Mouse (Mus musculus) hindbrain, embryonic 11.5 days (tissue): ENCODE measurements around the gene Osbpl10. TPM values are rescaled to one million over a fixed set of nuclear protein-coding genes. Genes with fewer than 3 reads are reported as not detected.

Experiments
- ATAC-seq: fragments of 200-750 bp; cut with Nextera tagmentation; 2 replicates; pipeline ENCODE4 v1.8.0; 2017; ENCODE audit warnings: mild to moderate bottlenecking, moderate TSS enrichment, moderate library complexity; ENCODE audit not compliant: low FRiP score
- DNase-seq: peaks from one replicate; pipeline ENCODE4 v3.0.0-alpha.2; 2015; ENCODE audit warnings: low spot score
- H3K27ac ChIP-seq: fragments of 300-500 bp; sonication (generic); 2 replicates; pipeline ENCODE4 v1.5.1; 2014; ENCODE audit warnings: mild to moderate bottlenecking, low read depth, low read length
- H3K27me3 ChIP-seq: fragments of 300-500 bp; sonication (generic); 2 replicates; pipeline ENCODE4 v1.6.1; 2014; ENCODE audit warnings: mild to moderate bottlenecking, low read length, moderate library complexity, mixed read lengths; ENCODE audit not compliant: control insufficient read depth, insufficient read depth
- H3K36me3 ChIP-seq: fragments of 300-500 bp; sonication (generic); 2 replicates; pipeline ENCODE4 v1.6.1; 2014; ENCODE audit warnings: mild to moderate bottlenecking, low read length, moderate library complexity, mixed read lengths; ENCODE audit not compliant: control insufficient read depth, insufficient read depth
- H3K4me1 ChIP-seq: fragments of 300-500 bp; sonication (generic); replicated peaks from 2 replicates; pipeline ENCODE4 v1.6.1; 2014; ENCODE audit warnings: low read length, mixed read lengths; ENCODE audit not compliant: control insufficient read depth, insufficient read depth
- H3K4me2 ChIP-seq: fragments of 300-500 bp; sonication (generic); replicated peaks from 2 replicates; pipeline ENCODE4 v1.6.1; 2014; ENCODE audit warnings: mild to moderate bottlenecking, low read depth, low read length
- H3K4me3 ChIP-seq: fragments of 300-500 bp; sonication (generic); 2 replicates; pipeline ENCODE4 v1.5.1; 2014; ENCODE audit warnings: low read depth, low read length
- H3K9ac ChIP-seq: fragments of 300-500 bp; sonication (generic); 2 replicates; pipeline ENCODE4 v1.6.1; 2014; ENCODE audit warnings: low read depth, low read length
- H3K9me3 ChIP-seq: fragments of 300-500 bp; sonication (generic); 2 replicates; pipeline ENCODE4 v1.6.1; 2016; ENCODE audit warnings: low read length; ENCODE audit not compliant: control insufficient read depth
- WGBS: fragments of 180-500 bp; shearing (Covaris S2); extraction: QIAGEN DNeasy Blood & Tissue Kit; methylation state at CpG from one replicate; pipeline ENCODE4 v1.1.7; 2014; 5-methylcytosine and 5-hydroxymethylcytosine counted together
- polyA plus RNA-seq: library from polyadenylated mRNA; unstranded; fragments of >200 nt; fragmentation: Nextera tagmentation; extraction: Ambion mirVana; gene quantifications from 2 replicates; pipeline ENCODE4 v1.2.1, GENCODE M21; 2014

Gene Osbpl10
- polyA plus RNA-seq, 1 experiment from 2014 or later: 1.1 TPM

- DNase-seq: no peak
- no peaks in the 10 kb centered on the region for H3K27me3 ChIP-seq
- no peak overlapping the region for H3K9ac ChIP-seq
- no peaks in the 10 kb centered on the region for H3K9me3 ChIP-seq
- H3K27ac ChIP-seq: no peak overlapping the region
- H3K4me3 ChIP-seq: no peak overlapping the region
- ATAC-seq: no peak
- no peak overlapping the region for H3K4me2 ChIP-seq
- no peaks in the 10 kb centered on the region for H3K4me1 ChIP-seq
- no peaks in the 10 kb centered on the region for H3K36me3 ChIP-seq
- 91% methylated on average over 8 of the region's 8 CpGs for WGBS
Observed at GRCm38 (mm10) chr9:115055041-115055830, 76.9 kb downstream of the Osbpl10 start.

GRCm38 (mm10) chr9:115058806-115059205 is 80.4 kb downstream of the Osbpl10 start:
- no peak overlapping the region for H3K27ac ChIP-seq
- no peak overlapping the region for H3K4me3 ChIP-seq
- H3K9ac ChIP-seq: no peak overlapping the region
- H3K4me1 ChIP-seq: no peaks in the 10 kb centered on the region
- no peaks in the 10 kb centered on the region for H3K9me3 ChIP-seq
- H3K27me3 ChIP-seq: no peaks in the 10 kb centered on the region
- WGBS: 69% methylated on average over 5 of the region's 5 CpGs
- H3K4me2 ChIP-seq: no peak overlapping the region
- no peak for ATAC-seq
- DNase-seq: no peak
- no peaks in the 10 kb centered on the region for H3K36me3 ChIP-seq

DNA sequence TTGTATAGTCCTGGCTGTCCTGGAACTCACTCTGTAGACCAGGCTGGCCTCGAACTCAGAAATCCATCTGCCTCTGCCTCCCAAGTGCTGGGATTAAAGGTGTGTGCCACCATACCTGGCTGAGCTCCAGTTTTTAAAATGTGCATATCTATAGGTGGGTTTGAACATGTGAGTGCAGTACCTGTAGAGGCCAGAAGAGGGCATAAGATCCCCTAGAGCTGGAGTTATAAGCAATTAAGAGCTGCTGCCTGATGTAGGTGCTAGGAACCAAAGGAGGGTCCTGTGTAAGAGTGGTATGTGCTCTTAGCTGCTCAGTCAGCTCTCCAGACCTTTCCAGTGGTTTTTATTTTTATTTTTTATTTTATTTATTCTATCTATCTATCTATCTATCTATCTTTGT is 86.5 kb downstream of the Osbpl10 start:
- no peaks in the 10 kb centered on the region for H3K9me3 ChIP-seq
- 0 out of 2 replicates have a peak, but pooled peaks cover 2% of the 10 kb centered on the region for H3K36me3 ChIP-seq
- no peak for ATAC-seq
- WGBS: 100% methylated on average over 1 of the region's 1 CpGs
- H3K9ac ChIP-seq: no peak overlapping the region
- H3K27ac ChIP-seq: no peak overlapping the region
- H3K4me1 ChIP-seq: no peaks in the 10 kb centered on the region
- no peak for DNase-seq
- H3K27me3 ChIP-seq: no peaks in the 10 kb centered on the region
- no peak overlapping the region for H3K4me3 ChIP-seq
- no peak overlapping the region for H3K4me2 ChIP-seq

DNA sequence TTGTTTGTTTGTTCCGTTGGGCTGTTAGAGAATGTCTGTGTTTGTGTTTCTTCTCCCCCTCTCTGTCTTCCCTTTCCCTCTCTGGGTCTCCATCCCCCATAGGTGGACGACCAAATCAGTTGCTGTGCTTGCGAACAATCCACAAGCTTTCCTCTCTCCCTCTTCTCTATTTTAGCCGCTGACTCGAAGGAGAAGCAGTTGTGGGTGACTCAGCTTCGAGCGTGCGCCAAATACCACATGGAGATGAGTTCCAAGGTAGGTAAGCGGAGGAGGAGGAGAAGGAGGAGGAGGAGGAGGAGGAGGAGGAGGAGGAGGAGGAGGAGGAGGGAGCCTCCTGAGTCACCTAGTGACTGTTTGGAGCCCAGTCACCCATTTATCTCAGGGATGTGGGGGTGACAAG is 88.7 kb downstream of the Osbpl10 start:
- H3K27ac ChIP-seq: no peak overlapping the region
- H3K4me1 ChIP-seq: no peaks in the 10 kb centered on the region
- no peaks in the 10 kb centered on the region for H3K27me3 ChIP-seq
- DNase-seq: no peak
- no peak overlapping the region for H3K9ac ChIP-seq
- H3K4me2 ChIP-seq: no peak overlapping the region
- no peak for ATAC-seq
- no peaks in the 10 kb centered on the region for H3K9me3 ChIP-seq
- H3K36me3 ChIP-seq: 0 out of 2 replicates have a peak, but pooled peaks cover 2% of the 10 kb centered on the region
- no peak overlapping the region for H3K4me3 ChIP-seq
- WGBS: 86% methylated on average over 8 of the region's 9 CpGs

GRCm38 (mm10) chr9:115075191-115075590 is 96.8 kb downstream of the Osbpl10 start:
- Histone ChIP-seq H3K27me3 (no peaks in the 10 kb centered on the region), H3K9me3 (no peaks in the 10 kb centered on the region), H3K36me3 (no peaks in the 10 kb centered on the region), H3K4me3 (no peak overlapping the region), H3K4me2 (no peak overlapping the region), H3K4me1 (no peaks in the 10 kb centered on the region), H3K27ac (no peak overlapping the region), H3K9ac (no peak overlapping the region)
- ATAC-seq (no peak), DNase-seq (no peak)
- WGBS: 86% methylated on average over 4 of the region's 4 CpGs

DNA sequence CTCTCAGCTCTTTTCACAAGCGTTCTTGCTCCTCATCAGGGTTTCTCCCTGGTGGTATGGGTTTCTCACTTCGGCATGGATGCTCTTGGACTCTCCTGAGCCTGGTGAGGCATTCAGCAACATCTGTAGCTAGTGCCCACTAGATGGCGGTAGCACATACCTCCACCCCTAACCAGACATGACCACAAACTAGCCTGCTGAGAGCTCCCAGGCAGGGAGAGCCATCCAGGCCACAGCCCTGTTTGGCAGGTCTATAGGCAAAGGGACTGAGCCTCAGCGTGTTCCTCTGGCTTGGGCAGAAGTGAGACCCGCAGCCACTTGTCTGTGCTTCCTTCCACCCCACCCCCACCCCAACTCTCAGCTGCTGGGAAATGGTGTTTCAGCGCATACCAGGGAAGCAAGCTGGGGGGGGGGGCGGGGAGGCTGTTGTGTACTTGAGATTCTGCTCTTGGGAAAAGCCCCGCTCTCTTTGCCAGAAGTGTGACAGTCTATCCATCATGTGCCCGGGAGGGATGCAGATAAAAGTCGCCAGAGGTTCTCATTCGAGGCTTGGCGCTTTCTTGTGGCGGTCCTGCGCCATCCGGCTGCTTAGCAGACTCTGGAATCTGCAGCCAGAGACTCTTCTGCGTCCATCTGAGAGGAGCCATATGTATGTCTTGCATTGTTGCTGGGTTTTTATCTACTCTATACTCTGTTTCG is 110.1 kb downstream of the Osbpl10 start:
- peak; percentile 88 for ATAC-seq
- H3K36me3 ChIP-seq: no peaks in the 10 kb centered on the region
- H3K4me2 ChIP-seq: no peak overlapping the region
- peak; percentile 85 for DNase-seq
- H3K27ac ChIP-seq: no peak overlapping the region
- H3K4me3 ChIP-seq: no peak overlapping the region
- no peaks in the 10 kb centered on the region for H3K9me3 ChIP-seq
- H3K4me1 ChIP-seq: no peaks in the 10 kb centered on the region
- 38% methylated on average over 17 of the region's 17 CpGs for WGBS
- no peak overlapping the region for H3K9ac ChIP-seq
- no peaks in the 10 kb centered on the region for H3K27me3 ChIP-seq

GRCm38 (mm10) chr9:115089644-115090043 is 111.3 kb downstream of the Osbpl10 start:
- no peak for ATAC-seq
- H3K27ac ChIP-seq: no peak overlapping the region
- H3K4me1 ChIP-seq: no peaks in the 10 kb centered on the region
- H3K4me3 ChIP-seq: no peak overlapping the region
- H3K9me3 ChIP-seq: no peaks in the 10 kb centered on the region
- no peaks in the 10 kb centered on the region for H3K27me3 ChIP-seq
- no peaks in the 10 kb centered on the region for H3K36me3 ChIP-seq
- 74% methylated on average over 5 of the region's 5 CpGs for WGBS
- H3K9ac ChIP-seq: no peak overlapping the region
- no peak overlapping the region for H3K4me2 ChIP-seq
- DNase-seq: peak; percentile 34

DNA sequence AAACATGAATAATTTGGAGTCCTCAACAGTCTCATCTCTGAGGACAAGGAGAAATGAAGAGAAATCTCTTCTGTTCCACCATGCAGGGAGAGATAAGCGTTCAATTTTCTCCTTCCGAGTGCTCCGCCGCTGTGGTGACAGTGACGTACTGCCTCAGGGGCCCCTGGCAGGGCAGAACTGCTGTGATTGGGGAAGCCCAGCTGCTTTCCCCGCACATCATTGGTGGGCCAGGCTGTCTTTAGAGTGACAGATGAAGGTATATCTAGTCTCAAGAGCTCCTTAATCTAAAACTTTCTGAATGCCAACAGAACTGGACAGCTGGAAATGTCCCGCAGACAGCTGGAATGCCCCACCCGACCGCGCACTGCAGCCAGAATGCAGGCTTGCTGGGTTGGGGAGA is 118.1 kb downstream of the Osbpl10 start:
- Histone ChIP-seq H3K4me2 (no peak overlapping the region), H3K4me1 (no peaks in the 10 kb centered on the region; the same call in 1 of the 2 replicates), H3K27ac (no peak overlapping the region), H3K9ac (no peak overlapping the region), H3K9me3 (no peaks in the 10 kb centered on the region), H3K36me3 (no peaks in the 10 kb centered on the region), H3K4me3 (no peak overlapping the region), H3K27me3 (no peaks in the 10 kb centered on the region)
- WGBS: 60% methylated on average over 10 of the region's 10 CpGs
- peak; percentile 31 for DNase-seq
- no peak for ATAC-seq

DNA sequence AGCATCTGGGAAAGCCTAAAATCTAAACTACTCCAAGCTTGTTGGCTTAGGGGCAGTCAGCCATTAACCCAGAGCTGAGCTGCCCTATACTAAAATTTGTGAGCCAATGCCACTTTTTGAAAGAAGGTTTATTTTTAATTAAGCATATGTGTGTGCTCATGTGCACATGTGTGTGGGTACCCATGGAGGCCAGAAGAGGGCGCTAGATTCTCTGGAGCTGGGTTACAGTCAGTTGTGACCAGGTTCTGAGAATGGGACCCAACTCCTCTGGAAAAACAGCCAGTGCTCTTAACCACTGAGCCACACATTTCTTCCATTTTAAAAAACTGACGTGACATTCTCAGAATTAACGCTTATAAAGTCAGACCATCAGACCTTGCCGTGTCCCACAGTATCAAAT is 119.0 kb downstream of the Osbpl10 start:
- DNase-seq: no peak
- Histone ChIP-seq H3K4me1 (no peaks in the 10 kb centered on the region; the same call in 1 of the 2 replicates), H3K27me3 (no peaks in the 10 kb centered on the region), H3K4me2 (no peak overlapping the region), H3K9ac (no peak overlapping the region), H3K27ac (no peak overlapping the region), H3K4me3 (no peak overlapping the region), H3K36me3 (no peaks in the 10 kb centered on the region), H3K9me3 (no peaks in the 10 kb centered on the region)
- WGBS: 86% methylated on average over 4 of the region's 4 CpGs
- no peak for ATAC-seq
